Mouse (Mus musculus) sigmoid colon, adult 10 weeks (tissue): ENCODE results near the gene Lysmd1. TPM values are rescaled to one million over a fixed set of nuclear protein-coding genes. Genes with fewer than 3 reads are reported as not detected.

ENCODE experiments used
- polyA plus RNA-seq: library from polyadenylated mRNA; stranded (reverse); fragments of 350-450 nt; fragmentation: Illumina TruSeq; extraction: RNeasy Lipid Tissue Mini Kit (QIAGEN cat#74804); gene quantifications from one replicate; pipeline ENCODE4 v1.2.3, GENCODE M21; 2014; ENCODE audit warnings: low read depth, low replicate concordance

The Lysmd1 gene
- 1.8 TPM for polyA plus RNA-seq

GRCm38 (mm10) chr3:95133680-95134101, at the start of gene Lysmd1, which contains the start of gene Scnm1:
Gene Lysmd1, plus strand, starts transcription at chr3:95134088.
Gene Scnm1, minus strand, starts transcription at chr3:95134011.

GRCm38 (mm10) chr3:95106338-95107117, 27.4 kb upstream of the Lysmd1 start, which contains the start of gene Pip5k1a:
Gene Pip5k1a, minus strand, starts transcription at chr3:95106930.

GRCm38 (mm10) chr3:95110911-95111726, 22.8 kb upstream of the Lysmd1 start, which contains the start of gene Vps72:
Gene Vps72, plus strand, starts transcription at chr3:95111022.

DNA sequence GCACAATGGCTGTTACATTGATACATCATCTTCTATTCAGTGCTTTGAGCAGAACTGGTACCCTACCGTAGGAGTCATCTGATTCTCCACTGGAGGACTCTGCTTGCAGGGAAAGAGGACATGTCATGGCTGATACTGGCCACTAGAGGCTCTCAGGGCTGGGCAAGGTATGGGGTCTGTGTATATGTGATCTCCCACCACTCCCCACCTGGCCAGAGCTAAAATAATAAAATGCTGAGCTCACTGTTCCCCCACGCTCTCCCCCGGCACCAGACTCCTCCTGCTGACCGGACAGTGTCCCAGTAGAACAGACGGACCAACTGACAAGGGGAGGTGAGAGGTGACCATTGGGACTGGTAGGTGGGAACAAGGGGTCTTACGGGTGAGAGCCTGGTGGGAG, 9.6 kb upstream of the Lysmd1 start, which contains the start of gene Tmod4:
Gene Tmod4, plus strand, starts transcription at position 231 of the 400 bp plus-strand sequence.

DNA sequence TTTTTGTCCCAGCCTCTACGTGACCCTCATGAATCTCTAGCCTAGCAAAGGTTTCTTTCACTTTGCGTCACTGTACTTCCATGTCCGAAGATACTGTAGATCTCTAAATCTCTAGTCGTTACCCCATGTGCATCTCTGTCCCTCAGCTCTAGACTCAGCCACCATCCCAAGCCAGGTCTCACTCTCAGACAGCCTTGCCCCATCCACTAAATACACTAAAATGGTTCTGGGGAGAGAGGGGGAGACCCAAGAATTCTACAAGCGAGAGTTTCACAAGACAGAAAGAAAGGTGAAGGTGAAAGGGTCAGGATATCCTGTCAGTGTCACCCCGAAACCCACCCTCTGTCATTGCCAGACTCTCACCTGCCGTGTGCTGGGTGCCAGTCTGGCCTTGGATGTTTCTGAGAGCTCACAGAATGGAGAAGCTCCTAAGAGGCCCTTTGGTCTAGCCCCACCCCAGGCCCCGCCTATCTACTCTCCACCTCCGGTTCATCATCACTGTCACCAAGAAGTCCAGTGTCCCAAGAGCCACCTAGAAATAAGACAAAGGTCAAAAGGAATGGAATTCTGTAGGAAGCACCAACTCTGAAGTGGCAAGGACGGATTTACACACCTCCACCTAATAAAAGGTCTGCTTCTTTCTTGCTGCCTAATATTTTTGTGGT, 8.2 kb downstream of the Lysmd1 start, which contains the start of gene Tnfaip8l2:
Gene Tnfaip8l2, minus strand, starts transcription at position 409 of the 665 bp plus-strand sequence.

DNA sequence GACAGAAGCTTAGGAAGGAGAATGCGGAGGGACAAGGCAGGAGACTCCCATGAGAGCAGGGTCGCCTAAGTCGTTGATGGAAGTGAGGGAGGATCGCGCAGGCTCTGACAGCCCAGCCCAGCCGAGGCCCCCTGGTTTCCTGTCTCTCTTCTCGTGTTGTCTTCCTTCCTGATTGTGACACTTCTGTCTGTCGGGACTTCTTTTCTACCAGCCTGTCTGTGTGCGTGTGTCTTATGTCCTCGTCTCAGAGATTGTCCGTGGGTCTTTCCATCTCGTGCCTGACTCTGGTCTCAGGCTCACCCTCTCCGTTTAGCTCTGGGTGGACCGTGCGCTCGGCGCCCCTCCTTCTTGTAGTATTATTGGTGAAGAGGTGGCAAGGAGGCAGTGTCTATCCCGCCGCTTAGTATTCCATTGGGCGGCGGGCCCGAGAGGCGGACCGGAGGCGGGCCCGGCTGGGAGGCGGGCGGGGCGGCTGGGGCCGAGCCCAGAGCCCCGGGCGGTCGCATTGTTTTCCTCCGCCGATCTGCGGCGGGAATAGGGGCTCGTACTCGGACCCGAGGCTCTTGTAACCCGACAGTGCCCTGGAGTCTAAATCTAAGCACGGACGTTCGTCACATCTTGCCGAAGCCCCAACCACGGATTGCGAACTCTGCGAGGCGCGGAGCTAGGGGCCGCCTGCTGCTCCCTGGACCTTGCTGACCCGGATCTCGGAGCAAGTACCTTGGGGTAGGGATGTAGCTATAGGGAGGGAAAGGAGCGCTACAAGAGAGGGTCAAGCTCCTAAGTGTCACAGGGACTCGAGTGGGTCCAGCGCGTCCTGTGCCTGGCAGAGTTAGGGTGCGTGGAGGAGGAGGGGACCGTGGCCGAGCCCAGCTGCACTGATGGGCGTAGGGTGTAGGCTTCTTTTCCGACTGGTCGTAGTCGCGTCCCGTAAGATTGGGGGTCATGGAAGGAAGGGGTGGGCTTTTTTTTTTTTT, 26.4 kb downstream of the Lysmd1 start, which contains the start of gene Sema6c:
Gene Sema6c, plus strand, starts transcription at position 471 of the 977 bp plus-strand sequence.

Other genes with a start within 250 kb of the Lysmd1 start
- gene Psmb4, start 247.1 kb upstream of the Lysmd1 start, polyA plus RNA-seq: 47.9 TPM
- gene Selenbp1, start 201.0 kb upstream of the Lysmd1 start, polyA plus RNA-seq: 57.4 TPM
- 18.9 TPM for gene Rfx5, start 180.0 kb upstream of the Lysmd1 start, polyA plus RNA-seq
- 6.1 TPM for gene Pi4kb, start 159.4 kb upstream of the Lysmd1 start, polyA plus RNA-seq
- gene Zfp687, start 118.6 kb upstream of the Lysmd1 start, polyA plus RNA-seq: 4.5 TPM
- gene Psmd4, start 91.5 kb upstream of the Lysmd1 start, polyA plus RNA-seq: 10.4 TPM
- 14.5 TPM for gene Pip5k1a, start 27.2 kb upstream of the Lysmd1 start, polyA plus RNA-seq
- 33.0 TPM for gene Vps72, start 23.1 kb upstream of the Lysmd1 start, polyA plus RNA-seq
- 3.4 TPM for gene Tmod4, start 9.6 kb upstream of the Lysmd1 start, polyA plus RNA-seq
- gene Scnm1, start 77 bp upstream of the Lysmd1 start, polyA plus RNA-seq: 20.0 TPM
- gene Tnfaip8l2, start 8.3 kb downstream of the Lysmd1 start, polyA plus RNA-seq: not detected
- not detected for gene Sema6c, start 26.4 kb downstream of the Lysmd1 start, polyA plus RNA-seq
- 53.4 TPM for gene Gabpb2, start 83.8 kb downstream of the Lysmd1 start, polyA plus RNA-seq
- gene Cdc42se1, start 94.6 kb downstream of the Lysmd1 start, polyA plus RNA-seq: 18.0 TPM
- gene Mllt11, start 98.1 kb downstream of the Lysmd1 start, polyA plus RNA-seq: 40.5 TPM
- not detected for gene Gm128, start 107.5 kb downstream of the Lysmd1 start, polyA plus RNA-seq
- gene Bnipl, start 117.1 kb downstream of the Lysmd1 start, polyA plus RNA-seq: 1.4 TPM
- gene Mindy1, start 147.3 kb downstream of the Lysmd1 start, polyA plus RNA-seq: 113 TPM
- gene Prune1, start 148.0 kb downstream of the Lysmd1 start, polyA plus RNA-seq: 7.0 TPM
- not detected for gene Anxa9, start 173.1 kb downstream of the Lysmd1 start, polyA plus RNA-seq
- 83.0 TPM for gene Cers2, start 180.7 kb downstream of the Lysmd1 start, polyA plus RNA-seq
- gene Setdb1, start 223.1 kb downstream of the Lysmd1 start, polyA plus RNA-seq: 20.2 TPM